Mouse (Mus musculus) E14TG2a.4 (cell line): Measurements from ENCODE around the gene Kcna7.
A peak's percentile ranks its signal among the peaks of the same experiment; 100 is the strongest.

ENCODE experiments used
- H3K27me3 ChIP-seq: 2 replicates; pipeline ENCODE4 v1.6.1; 2014; ENCODE audit warnings: low read length, control low read depth; ENCODE audit not compliant: insufficient read depth
- H3K36me3 ChIP-seq: 2 replicates; pipeline ENCODE4 v1.6.1; 2014; ENCODE audit warnings: low read length, control low read depth; ENCODE audit not compliant: insufficient read depth
- H3K4me1 ChIP-seq: replicated peaks from 2 replicates; pipeline ENCODE4 v1.6.1; 2014; ENCODE audit warnings: low read depth, low read length, control low read depth
- H3K4me3 ChIP-seq: replicated peaks from 2 replicates; pipeline ENCODE4 v1.5.1; 2014; ENCODE audit warnings: mild to moderate bottlenecking, low read length
- H3K9me3 ChIP-seq: 2 replicates; pipeline ENCODE4 v1.6.1; 2014; ENCODE audit warnings: low read length, control low read depth
- CTCF ChIP-seq: conservative IDR thresholded peaks from 2 replicates; pipeline ENCODE4 v1.5.1; 2014; ENCODE audit warnings: low read length
- NANOG ChIP-seq: IDR thresholded peaks from 2 replicates; pipeline ENCODE4 v1.6.1; 2014; ENCODE audit warnings: borderline replicate concordance, low read length, mixed read lengths
- POU5F1 ChIP-seq: IDR thresholded peaks from 2 replicates; pipeline ENCODE4 v1.6.1; 2014; ENCODE audit warnings: low read length, borderline replicate concordance

Kcna7 gene

GRCm38 (mm10) chr7:45443526-45444420 lies 38.3 kb downstream of the Kcna7 start:
- H3K36me3 ChIP-seq, result peaks cover 55% of the 10 kb centered on the region
- H3K9me3 ChIP-seq, result no peaks in the 10 kb centered on the region

DNA sequence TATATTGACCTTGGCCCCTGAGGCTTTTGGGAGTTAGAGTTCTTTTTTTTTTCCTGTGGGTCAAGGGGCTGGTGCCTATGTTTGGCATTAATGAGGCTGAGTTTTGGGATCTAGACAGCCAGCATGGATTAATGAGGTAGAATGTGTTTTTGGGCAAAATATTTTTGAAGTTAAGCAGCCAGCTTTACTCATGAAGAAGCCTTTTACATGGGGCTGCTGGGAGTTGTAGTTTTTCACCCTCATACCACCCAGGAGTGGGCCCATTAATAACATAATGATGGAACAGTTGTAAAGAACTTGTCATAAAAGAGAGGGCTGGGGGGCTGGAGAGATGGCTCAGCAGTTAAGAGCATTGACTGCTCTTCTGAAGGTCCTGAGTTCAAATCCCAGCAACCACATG lies 41.1 kb downstream of the Kcna7 start:
- H3K36me3 ChIP-seq, result peaks cover 65% of the 10 kb centered on the region
- TF ChIP-seq CTCF (no peak), POU5F1 (no peak)
- peaks cover 70% of the 10 kb centered on the region for H3K4me1 ChIP-seq
- no peaks in the 10 kb centered on the region for H3K9me3 ChIP-seq
- no peak overlapping the region for H3K4me3 ChIP-seq
- no peaks in the 10 kb centered on the region for H3K27me3 ChIP-seq

More at GRCm38 (mm10) chr7:45443526-45444420, 38.3 kb downstream of the Kcna7 start:
- peaks cover 72% of the 10 kb centered on the region for H3K4me1 ChIP-seq
- H3K4me3 ChIP-seq, result no peak overlapping the region
- TF ChIP-seq POU5F1, result no peak
- no peak for TF ChIP-seq NANOG
- no peak for TF ChIP-seq CTCF
- H3K27me3 ChIP-seq, result no peaks in the 10 kb centered on the region

- no peaks in the 10 kb centered on the region for H3K27me3 ChIP-seq
- TF ChIP-seq NANOG (no peak), CTCF (peak; percentile 39)
- peaks cover 69% of the 10 kb centered on the region for H3K36me3 ChIP-seq
- H3K9me3 ChIP-seq, result no peaks in the 10 kb centered on the region
- peak overlapping the region; percentile 50 for H3K4me3 ChIP-seq
- H3K4me1 ChIP-seq, result peaks cover 74% of the 10 kb centered on the region
Observed at GRCm38 (mm10) chr7:45447325-45447990, 42.0 kb downstream of the Kcna7 start.

GRCm38 (mm10) chr7:45449974-45450373 lies 44.5 kb downstream of the Kcna7 start:
- H3K27me3 ChIP-seq, result no peaks in the 10 kb centered on the region
- TF ChIP-seq POU5F1 (no peak), NANOG (no peak), CTCF (no peak)
- H3K4me1 ChIP-seq, result peaks cover 59% of the 10 kb centered on the region
- H3K4me3 ChIP-seq, result no peak overlapping the region
- H3K36me3 ChIP-seq, result peaks cover 65% of the 10 kb centered on the region
- H3K9me3 ChIP-seq, result no peaks in the 10 kb centered on the region

DNA sequence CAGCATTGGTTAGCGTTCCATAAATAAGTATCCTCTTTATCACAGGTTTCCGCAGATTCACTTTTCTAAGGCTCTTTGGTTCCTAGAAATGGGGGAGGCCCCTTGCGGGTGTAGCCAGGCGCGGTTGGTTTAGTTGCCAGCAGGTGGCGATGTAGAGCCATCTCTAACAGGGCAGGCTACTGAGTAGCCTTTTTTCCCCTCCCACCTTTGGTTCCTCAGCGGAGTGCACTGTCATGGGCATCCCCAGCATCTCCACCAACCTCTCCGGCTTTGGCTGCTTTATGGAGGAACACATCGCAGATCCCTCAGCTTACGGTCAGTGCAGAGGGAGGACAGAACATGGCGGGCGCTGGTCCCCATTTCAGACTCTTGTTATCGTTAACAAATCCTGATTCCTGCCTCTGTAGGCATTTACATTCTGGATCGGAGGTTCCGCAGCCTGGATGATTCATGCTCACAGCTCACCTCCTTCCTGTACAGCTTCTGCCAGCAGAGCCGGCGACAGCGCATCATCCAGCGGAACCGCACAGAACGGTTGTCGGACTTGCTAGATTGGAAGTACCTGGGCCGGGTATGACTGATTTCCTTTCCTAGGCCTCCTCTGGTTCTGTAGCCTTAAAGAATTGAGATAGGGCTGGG lies 46.0 kb downstream of the Kcna7 start:
- Histone ChIP-seq H3K9me3 (no peaks in the 10 kb centered on the region), H3K27me3 (no peaks in the 10 kb centered on the region), H3K36me3 (peaks cover 65% of the 10 kb centered on the region), H3K4me1 (peaks cover 70% of the 10 kb centered on the region), H3K4me3 (peak overlapping the region; percentile 57)
- TF ChIP-seq CTCF (peak; percentile 95), NANOG (no peak)

DNA sequence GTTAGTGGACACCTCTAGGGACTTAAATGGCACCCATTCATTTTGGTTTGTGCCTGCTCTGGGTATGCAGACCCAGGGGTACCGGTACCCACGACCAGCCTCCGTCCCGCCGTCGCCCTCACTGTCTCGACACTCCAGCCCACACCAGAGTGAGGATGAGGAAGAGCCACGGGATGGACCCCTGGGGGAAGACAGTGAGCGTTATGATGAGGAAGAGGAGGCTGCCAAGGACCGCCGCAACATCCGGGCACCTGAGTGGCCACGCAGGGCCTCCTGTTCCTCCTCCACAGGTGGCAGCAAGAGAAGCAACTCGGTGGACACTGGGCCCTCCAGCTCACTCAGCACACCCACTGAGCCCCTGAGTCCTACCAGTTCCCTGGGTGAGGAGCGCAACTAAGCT lies 49.5 kb downstream of the Kcna7 start:
- TF ChIP-seq NANOG (no peak), CTCF (no peak), POU5F1 (no peak)
- H3K36me3 ChIP-seq, result peaks cover 75% of the 10 kb centered on the region
- peak overlapping the region; percentile 65 for H3K4me3 ChIP-seq
- peaks cover 49% of the 10 kb centered on the region for H3K4me1 ChIP-seq
- H3K9me3 ChIP-seq, result no peaks in the 10 kb centered on the region
- no peaks in the 10 kb centered on the region for H3K27me3 ChIP-seq

DNA sequence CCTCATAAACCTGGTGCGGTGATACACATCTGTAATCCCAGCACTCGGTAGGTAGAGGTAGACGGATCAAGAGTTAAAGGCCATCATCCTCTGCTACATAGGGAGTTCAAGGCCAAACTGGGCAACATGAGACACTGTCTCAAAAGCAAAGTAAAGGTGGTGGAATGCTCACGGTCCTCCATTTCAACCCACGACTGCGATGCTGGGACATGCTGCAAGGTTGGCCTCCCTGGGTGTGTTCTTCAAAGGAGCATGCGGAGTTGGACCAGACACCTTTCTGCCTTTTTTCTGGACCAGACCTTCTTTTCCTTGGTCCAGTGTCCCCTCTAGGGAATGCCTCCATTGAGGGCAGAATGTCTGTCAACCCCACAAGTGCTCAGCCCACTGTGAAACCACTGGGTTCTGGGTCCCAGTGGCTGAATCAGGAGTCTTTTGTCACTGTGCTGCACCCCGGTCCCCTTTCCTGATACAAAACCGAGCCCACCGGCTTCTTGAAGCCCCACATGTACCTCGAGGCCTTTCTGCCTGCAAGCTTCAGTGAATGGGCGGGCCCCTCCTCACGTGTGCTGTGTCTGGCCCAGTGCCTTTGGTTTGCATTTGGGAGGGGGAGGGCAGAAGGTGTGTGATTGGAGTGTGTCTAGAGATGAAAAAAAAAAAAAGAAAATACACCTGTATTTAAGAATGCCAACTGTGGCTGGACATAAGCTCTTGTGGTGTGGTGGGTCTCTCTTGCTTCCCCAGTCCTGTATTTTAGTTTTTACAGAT lies 50.7 kb downstream of the Kcna7 start:
- TF ChIP-seq POU5F1 (no peak), CTCF (no peak), NANOG (no peak)
- Histone ChIP-seq H3K4me1 (peaks cover 54% of the 10 kb centered on the region), H3K27me3 (no peaks in the 10 kb centered on the region), H3K9me3 (no peaks in the 10 kb centered on the region), H3K36me3 (peaks cover 80% of the 10 kb centered on the region), H3K4me3 (0 out of 2 replicates have a peak overlapping the region, but pooled peaks have one; percentile 13)
